Mouse (Mus musculus) fibroblast of lung, adult 2 months (primary cell): ENCODE measurements at regions not wholly inside any gene's neighbourhood (a gene's known extent, or its start where the extent isn't known, plus 50 kb on each side); places are given as distances from the start of the nearest gene placed in this dataset.

Experiments
- DNase-seq: peaks from one replicate; pipeline ENCODE4 v3.0.0-alpha.2; 2011; ENCODE audit warnings: low read depth

DNA sequence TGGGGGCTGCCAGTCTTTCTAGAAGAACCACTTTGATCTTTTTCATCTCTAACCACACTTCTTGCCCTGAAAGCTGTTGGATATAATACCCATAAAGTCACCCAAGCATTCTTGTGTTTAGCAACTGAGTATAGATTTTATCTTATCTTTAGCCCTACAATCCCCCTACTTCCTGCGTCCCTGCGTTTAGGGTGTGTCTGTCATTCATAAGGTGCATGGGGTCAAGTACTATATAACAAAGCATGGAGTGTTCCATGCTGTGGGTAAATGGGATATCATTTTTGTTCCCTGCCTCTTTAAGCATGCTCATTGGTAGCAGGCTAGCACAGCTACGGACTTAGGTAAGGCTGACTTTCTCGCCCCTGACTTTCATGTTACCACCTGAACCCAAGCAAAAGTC, 122.5 kb upstream of the Twist2 start:
- DNase-seq: no peak

DNA sequence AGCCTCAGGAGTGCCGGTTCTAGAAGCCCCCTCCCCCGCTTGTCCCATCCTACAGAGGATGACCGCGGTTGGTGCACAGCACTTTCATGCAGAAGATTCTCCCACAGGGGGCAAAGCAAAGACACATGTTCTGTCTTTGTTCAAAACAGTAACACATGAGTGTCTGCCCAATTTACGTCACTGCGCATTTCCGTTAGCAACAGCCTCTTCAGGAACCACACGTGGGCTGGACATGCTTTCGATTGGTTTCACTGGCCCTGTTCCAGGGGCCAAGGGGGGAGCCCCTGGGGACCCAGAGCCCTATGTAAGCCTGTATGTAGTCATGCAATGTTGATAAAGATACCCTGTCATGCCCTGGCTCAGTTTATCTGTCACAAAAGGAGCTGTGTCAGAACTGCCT, 116.2 kb upstream of the Twist2 start:
- no peak for DNase-seq

DNA sequence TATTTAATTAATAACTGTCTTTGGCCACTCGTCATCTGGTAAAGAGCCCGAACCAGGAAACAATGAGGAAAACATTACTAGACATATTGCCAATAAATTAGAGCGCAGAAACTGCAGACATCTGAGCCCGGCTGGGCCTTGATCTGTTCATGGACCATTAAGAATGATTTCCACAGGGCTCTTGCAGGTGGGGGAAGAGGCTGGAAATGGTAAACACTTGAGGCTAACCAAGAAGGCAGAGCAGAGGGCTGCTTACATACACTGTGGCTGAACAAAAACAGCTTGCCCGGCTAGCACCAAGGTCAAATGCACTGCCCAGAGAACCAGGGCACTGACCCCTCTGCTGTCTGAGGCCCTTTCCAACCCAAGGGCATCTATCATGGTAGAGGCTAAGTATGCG, 115.5 kb upstream of the Twist2 start:
- DNase-seq: no peak

DNA sequence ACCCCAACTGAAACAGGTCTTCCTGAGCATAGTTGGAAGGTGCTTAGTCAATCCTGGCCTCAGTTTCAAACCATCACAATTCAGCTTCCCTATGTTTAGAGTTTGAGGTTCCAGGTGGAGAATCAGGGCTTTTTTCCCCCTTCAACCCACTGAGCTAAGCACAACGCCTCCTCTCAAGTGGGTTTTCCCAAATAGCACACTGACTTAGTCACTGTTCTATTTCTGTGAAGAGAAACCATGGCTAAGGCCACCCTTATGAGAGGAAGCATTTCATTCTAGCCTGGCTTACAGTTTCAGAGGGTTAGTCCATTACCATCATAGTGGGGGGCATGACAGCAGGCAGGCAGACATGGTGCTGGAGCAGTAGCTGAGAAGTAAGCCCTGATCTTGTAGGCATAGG, 109.7 kb upstream of the Twist2 start:
- DNase-seq: no peak

DNA sequence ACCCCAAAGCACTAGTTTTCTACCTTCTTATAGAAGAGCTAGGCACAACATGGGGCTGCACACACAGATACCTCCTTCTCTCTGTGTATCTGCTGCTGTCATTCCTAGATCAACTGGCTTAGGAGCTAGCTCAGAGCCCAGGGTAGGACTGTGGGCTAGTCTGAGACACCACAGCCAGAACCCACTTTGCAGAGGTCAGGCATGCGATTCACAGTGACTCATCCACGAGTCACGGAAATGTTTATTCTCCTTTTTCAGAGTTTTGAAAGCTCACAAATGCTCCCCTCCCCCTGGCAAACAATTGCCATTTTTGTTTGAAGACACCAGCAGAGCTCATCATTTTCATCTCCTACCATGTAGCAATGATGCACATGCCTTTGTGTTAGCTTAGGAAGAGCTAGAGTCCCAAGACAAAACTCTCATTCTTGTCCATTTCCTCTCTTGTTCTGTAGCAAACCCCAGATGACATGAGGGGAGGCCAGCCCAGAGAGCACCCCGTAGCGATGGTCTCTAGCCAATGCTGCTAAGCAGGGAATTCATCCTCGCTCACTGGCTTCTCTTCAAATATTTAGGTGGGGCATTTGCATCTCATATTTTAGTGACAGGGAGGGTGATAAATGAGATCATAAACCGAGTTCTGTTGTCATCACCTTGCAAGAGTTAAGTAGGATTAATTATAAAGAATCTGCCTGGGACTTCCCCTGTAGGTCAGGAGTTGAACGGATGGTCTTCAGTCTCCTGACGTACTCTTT, 108.4 kb upstream of the Twist2 start:
- no peak for DNase-seq

DNA sequence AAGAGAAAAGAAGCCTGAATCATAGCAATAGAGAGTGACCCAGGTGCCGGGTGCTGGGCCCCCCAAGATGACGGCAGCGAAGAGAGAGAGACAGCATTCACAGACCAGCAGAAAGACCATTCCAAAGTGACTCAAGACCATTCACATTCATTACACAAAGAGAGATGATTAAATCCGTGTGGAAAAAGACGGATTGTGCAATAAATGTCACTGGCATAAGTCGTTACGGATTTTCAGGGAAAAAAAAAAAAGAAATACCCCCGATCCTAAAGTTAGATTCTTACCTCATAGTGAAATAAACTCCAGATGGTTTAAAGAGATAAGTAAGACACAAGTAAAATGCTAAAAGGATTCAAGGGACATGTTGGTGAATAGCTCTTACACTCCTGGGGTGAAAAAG, 104.2 kb upstream of the Twist2 start:
- DNase-seq: no peak

DNA sequence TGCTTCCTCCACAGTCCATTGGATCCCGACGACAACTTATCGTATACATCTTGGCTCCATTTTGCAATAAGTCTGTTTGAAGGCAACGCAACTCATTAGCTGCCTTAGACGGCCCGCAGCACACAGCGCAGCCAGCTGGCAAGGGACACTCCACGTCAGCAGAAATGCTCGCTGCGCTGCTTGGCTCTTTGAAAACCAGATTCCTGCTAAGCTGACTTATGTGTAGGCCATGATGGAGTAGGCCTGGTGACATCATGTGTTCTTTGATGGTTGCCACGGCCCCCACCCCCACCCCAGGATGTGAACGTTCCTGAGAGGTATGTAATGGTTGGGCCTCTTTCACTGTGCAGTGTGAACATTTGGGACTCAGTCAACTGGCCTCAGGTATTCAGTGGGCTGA, 99.8 kb upstream of the Twist2 start:
- DNase-seq: peak; percentile 18

DNA sequence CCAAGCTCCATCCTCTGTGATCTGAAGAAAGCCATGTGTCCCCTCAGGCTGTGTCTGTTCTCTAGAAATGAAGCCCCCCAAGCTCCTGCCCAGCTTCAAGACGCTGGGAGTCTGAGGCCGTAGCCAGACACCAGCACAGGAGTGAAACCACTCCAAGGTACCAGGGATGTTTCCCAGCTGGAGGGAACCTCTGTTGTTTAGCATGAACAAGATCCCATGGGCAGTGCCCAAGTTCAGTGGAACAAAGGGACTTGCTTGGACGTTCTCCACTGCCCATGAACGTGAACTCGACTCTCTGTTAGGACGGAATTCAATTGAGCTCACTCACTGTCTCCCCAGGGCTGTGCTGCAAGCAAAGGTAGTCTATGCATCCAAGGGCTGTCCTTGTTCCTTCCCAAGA, 99.2 kb upstream of the Twist2 start:
- no peak for DNase-seq

DNA sequence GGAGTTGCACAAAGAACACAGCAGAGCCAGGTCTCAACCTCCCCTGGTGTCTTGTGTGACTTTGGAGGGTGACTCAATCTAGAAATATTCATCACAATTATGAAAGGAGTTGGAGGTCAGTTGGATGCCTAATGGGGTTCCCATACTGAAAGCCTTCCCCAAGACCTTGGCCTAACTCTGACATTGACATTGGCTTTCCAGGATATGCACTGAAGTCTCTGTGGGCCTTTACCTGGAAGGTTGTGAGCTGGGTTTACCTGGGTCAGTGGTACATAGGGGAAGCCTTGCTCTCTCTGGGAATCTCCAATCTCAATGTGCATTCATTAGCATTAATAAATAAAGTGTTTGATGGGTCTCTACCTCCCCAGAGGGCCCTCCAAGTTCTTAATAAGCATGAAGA, 98.5 kb upstream of the Twist2 start:
- DNase-seq: no peak

DNA sequence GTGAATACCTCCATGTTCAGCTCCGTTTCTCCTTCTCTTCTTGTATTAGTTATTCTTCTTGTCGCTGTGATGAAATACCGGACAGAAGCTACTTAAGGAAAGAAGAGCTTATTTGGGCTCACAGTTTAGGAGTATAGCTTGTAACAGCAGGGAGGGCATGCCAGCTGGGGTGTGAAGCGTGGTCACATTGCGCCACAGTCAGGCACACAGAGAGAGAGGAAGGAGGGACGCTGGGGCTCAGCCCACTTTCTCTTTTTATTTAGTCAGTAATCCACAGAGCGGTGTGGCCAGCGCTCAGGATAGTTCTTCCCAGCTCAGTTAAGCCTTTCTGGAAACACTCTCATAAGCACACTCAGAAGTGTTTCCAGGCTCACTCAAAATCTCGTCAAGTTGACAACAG, 95.8 kb upstream of the Twist2 start:
- no peak for DNase-seq

DNA sequence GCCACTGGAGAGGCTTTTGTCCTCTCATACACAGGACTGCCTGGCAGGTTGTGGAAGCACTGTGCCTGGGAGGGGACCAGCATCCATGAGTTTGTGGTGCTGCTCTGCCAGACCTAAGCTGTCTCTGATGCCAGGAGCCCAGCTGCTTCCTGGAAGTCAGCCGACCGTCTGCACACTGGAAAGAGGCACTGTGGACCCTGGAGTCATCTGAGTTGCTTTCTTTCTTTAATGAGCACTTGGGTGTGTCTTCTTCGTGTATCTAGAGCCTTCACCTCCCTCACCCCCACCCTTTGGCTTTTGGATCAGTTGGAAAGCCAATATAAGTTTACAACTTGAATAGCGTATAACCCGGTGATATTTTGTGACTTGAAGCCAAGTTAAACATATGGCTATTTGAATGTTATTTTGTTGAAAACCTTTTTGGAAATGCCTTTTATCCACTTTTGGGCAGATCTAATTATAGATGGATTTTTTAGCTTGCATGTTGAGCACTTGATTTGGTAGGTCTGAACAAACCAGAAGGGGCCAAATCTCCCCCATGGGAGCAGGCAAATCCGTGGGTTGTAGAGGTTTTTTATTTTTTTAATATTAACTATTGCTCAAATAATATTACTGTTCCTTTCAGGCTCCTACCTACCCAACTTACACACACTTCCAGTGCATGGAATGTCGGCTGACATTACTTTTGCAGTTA, 92.6 kb upstream of the Twist2 start:
- DNase-seq: no peak

DNA sequence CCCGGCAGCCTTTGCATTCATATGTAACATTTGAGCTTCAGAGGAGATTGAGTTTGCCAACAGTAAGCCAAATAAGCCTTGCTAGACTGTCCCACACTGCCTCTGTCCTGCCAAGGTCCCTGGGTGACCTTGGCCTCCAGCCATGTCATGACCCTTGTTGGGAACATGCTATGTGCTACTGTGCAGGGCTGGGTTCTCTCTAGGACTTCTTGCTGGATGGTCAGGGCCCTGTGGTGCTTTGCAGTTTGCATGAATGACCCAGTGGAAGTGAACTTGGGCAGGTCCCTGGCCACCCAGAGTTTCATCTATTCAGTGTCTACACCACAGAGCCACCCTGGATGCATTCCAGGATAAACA, 92.0 kb upstream of the Twist2 start:
- no peak for DNase-seq

DNA sequence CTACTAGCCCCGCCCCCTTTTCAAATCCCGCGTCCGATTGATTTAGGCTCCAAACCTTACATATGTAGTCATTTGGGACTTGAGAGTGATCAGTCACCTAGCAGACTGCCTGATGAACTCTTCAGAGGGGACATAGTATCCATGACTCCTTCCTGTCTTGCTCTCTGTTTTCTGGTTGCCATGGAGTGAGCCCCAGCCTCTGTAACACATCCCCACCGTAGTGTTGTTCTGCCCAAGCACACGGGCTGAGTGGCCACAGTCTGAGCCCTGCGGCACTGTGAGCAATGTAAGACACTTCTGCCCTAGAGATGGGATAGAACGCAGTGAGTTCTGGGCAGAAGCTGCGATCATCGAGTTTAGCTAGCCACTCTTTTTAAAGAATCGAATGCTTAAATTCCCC, 88.1 kb upstream of the Twist2 start:
- DNase-seq: no peak

DNA sequence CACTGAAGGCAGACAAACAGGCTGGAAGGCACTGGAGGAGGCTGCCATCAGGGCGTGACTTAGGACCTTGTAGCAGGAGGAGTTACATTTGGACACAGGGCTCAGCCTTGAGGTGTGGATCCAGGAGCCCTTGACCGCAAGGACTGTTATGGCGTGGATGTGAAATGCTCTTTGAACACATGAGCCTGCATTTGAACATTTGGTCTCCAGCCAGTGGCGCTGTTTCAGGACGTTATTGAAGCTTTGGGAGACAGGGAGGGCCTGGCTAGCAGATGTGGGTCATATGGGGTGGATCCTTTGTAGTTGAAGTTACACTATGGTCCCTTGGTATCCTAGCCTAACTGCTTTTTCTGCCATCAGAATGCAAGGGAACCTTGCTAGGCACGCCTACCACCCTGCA, 87.0 kb upstream of the Twist2 start:
- DNase-seq: no peak

DNA sequence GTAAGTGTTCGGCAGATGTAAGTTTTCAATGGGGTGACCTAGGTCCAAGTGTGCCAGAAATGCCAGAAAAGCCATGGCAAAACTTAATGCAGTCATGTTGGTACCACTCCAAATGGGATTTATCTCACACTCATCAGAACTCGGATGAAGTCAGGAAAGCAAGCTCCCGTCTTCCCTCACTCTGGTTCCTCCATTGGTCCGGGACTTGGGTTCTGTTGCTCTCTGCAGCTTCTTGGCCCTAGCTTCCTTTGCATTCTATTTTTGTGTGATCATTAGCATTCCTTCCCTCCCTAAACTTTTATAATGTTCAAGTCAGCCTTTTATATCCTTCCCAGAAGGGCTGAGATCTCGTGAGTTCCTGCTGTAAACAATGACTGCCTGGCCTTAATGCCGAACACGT, 85.9 kb upstream of the Twist2 start:
- DNase-seq: no peak

DNA sequence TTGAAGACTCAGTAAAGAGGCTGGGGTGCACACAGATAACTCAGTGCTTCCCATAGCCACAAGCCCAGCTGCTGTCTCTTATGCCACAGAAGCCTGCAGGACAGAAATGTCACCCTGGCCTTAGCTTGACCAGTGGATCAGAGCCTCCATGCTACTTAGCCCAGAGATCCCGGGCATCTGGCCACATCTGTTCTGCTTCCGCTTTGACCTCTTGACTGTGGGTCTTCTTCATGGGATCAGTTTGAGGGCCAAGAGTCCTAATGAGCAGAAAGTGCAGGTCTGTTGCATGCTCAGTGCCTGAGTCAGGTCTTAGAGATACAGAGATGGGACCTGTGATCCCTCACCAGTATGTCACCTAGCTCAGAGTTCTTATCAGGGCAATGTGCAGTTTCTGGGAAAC, 85.5 kb upstream of the Twist2 start:
- no peak for DNase-seq

DNA sequence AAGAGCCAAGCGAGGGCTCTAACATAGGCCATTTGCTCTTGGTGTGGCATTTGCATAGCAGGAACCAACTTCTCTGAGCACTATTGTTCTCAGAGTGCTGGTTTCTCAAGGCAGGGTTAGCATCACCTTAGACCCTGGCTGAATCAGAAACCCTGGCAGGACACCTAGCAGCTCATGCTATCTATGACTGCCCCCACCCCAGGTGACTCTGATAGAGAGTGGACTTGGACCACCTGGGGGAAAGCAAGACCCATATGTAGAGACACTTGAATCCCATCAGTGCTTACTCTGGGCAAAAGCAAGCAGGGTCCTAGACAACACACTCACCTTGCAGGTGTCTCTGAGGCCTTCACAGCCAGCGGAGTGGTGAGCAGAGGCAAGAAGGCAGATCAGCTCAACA, 84.4 kb upstream of the Twist2 start:
- DNase-seq: no peak

DNA sequence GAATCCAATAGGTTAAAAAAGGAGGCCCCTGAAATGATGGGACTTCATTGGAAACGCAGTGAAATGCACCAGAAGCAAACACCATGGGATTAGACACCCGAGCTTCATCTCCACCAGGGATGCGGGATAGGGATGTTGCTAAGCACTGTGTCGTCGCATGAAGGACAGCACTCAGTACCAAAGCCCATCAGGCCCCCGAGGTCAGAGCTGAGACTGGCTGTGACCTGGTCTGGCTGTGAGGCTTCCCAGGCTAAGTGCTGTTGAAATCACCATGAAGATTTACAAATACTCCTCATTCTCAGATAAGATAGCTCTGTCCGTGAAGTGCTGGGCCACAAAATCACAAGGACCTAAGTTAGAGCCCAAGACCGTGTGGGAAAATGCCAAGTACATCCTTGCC, 83.3 kb upstream of the Twist2 start:
- no peak for DNase-seq

DNA sequence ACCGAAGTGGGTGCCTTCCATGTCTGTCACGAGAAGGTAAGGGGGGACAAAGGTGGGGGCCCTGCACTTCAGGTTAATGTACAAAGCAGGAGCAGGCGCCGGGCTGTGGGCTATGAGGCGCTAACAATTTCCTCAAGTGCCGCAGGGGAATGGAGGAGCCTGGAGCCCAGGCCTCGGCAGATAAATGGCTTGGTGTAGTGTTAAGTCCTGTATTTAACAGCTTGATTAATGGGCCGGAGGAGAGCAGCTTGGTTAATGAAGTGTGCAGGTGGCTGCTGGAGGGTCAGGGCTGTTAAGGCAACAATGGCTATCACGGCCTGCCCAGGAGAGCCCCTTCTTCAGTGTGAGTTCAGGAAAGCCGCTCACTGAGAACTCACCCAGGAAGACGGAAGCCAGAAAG, 72.0 kb upstream of the Twist2 start:
- DNase-seq: no peak

DNA sequence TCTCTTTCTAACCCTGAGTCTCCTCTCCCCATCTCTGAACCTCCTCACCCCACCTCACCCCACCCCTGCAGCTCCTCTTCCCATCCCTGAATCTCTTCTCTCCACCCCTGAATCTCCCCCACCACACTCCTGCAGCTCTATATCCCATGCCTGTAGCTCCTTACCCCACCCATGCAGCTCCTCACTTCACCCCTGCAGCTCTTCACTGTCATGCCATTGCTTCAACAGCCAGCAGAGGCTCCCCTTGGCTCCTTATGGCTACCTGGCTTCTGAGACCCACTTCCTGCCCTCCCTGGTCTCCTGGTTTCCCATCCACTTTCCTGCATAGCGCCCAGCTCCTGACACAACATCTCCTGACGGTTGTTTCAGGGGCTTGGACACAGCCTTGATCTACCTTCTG, 71.0 kb upstream of the Twist2 start:
- no peak for DNase-seq

DNA sequence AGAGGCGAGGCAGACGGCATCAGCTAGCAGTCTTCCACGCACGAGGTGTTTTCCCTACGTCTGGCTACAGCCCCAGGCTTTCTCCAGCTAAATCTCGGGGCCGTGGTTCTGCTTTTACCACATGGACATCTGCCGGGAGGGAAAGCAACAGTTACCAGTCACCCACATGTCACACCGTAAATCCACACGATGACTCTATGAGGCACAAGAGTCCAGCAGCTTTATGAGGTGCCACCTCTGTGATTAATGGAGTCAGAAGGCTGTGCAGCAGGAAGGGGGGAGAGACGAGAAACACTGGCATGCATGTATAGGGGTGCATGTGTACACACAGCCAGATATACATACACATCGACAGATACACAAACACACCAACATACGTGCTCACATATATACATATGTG, 69.6 kb upstream of the Twist2 start:
- DNase-seq: no peak

DNA sequence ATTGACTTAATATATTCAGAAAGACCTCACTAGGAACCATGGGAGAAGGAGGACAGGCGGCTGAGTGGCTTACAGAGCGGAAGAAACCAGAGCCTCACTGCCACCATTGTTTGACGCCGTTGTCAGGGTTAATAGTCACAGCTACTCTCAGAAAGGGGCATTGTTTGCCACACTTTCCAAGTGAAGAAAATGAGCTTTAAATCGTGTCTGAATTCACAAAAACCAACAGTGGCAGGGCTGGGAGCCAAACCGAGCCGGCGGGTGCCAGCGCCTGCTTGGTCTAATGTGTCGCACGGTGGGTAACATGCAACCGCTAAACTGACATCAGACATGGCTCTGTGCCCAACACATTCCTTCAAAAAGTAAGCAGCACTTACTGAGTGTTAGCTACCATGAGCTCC, 68.8 kb upstream of the Twist2 start:
- DNase-seq: no peak

DNA sequence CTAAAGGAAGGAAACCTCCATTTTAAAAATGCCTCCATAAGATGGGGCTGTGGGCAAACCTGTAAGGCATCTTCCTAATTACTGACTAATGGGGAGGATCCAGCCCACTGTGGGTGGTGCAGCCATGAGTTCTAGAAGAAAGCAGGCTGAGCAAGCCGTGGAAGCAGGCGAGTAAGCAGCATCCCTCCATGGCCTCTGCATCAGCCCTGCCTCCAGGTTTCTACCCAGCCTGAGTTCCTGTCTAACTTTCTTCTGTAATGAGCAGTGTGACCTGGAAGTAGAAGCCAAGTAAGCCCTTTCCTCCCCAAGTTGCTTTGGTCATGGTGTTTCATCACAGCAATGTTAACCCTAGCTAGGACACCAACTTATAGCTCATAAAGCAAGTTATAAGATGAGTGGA, 66.5 kb upstream of the Twist2 start:
- no peak for DNase-seq

DNA sequence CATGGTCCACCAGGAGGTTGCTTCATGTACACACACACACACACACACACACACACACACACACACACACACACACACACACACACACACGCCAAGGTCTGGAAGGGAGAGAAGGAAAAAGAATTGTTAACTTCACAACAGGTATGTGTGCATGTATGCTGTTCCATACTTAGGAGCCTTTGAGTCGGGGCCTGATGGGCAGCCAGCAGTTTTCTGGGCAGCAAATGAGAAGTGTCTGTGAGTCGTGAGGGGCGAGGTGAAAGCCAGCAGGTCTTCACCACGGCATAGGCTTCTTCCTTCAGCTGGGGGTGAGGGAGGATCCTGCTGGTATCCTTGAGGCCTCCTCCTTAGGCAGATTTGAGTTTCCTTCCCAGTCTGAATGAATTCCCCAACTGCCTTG, 65.8 kb upstream of the Twist2 start:
- DNase-seq: no peak
